Mouse (Mus musculus) heart, embryonic 10.5 days (tissue): ENCODE measurements around the gene Poln. TPM values are rescaled to one million over a fixed set of nuclear protein-coding genes. Genes with fewer than 3 reads are reported as not detected.

Source experiments
- DNase-seq: peaks from one replicate; pipeline ENCODE4 v3.0.0-alpha.2; 2017; ENCODE audit warnings: low spot score
- H3K27ac ChIP-seq: fragments of 300-500 bp; sonication (generic); 2 replicates; pipeline ENCODE4 v1.5.1; 2016; ENCODE audit warnings: mild to moderate bottlenecking
- H3K27me3 ChIP-seq: fragments of 300-500 bp; sonication (generic); 2 replicates; pipeline ENCODE4 v1.6.1; 2016; ENCODE audit warnings: mild to moderate bottlenecking; ENCODE audit not compliant: poor library complexity, insufficient read depth, severe bottlenecking
- H3K36me3 ChIP-seq: fragments of 300-500 bp; sonication (generic); 2 replicates; pipeline ENCODE4 v1.6.1; 2016; ENCODE audit warnings: mild to moderate bottlenecking, moderate library complexity
- H3K4me1 ChIP-seq: fragments of 300-500 bp; sonication (generic); 2 replicates; pipeline ENCODE4 v1.6.1; 2016; ENCODE audit warnings: mild to moderate bottlenecking
- H3K4me3 ChIP-seq: fragments of 300-500 bp; sonication (generic); 2 replicates; pipeline ENCODE4 v1.5.1; 2016; ENCODE audit warnings: mild to moderate bottlenecking, moderate library complexity
- H3K9me3 ChIP-seq: fragments of 300-500 bp; sonication (generic); 2 replicates; pipeline ENCODE4 v1.6.1; 2016; ENCODE audit warnings: mild to moderate bottlenecking, moderate library complexity
- WGBS: fragments of 180-500 bp; shearing (Covaris S2); methylation state at CpG from one replicate; pipeline ENCODE4 v1.1.7; 2016; 5-methylcytosine and 5-hydroxymethylcytosine counted together
- polyA plus RNA-seq: library from polyadenylated mRNA; unstranded; fragments of >200 nt; fragmentation: Nextera tagmentation; extraction: Ambion mirVana; gene quantifications from 2 replicates; pipeline ENCODE4 v1.2.1, GENCODE M21; 2016

The Poln gene
- polyA plus RNA-seq, 1 experiment from 2014 or later, result 0.64 TPM

DNA sequence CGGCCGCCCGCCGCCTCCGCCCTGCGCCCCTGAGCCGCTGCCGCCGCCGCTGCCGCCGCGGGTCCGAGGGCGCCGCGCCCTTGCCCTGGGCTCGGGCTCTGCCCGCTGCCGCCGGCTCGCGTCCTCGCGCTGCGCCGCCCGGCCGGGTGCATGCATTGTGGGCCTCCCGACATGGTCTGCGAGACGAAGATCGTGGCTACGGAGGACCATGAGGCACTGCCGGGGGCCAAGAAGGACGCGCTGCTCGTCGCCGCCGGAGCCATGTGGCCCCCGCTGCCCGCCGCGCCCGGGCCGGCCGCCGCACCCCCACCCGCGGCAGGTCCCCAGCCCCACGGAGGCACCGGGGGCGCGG, 172.6 kb downstream of the Poln start:
- WGBS, result 6% methylated on average over 54 of the region's 55 CpGs
- Histone ChIP-seq H3K4me1 (peaks cover 23% of the 10 kb centered on the region), H3K4me3 (peak overlapping the region; percentile 74), H3K9me3 (no peaks in the 10 kb centered on the region), H3K27me3 (peaks cover 78% of the 10 kb centered on the region), H3K27ac (peak overlapping the region; percentile 76), H3K36me3 (no peaks in the 10 kb centered on the region; the same call in 1 of the 2 replicates)
- DNase-seq, result no peak

GRCm38 (mm10) chr5:33995843-33996693, 173.2 kb downstream of the Poln start, which contains the start of gene Nat8l:
Gene Nat8l (plus strand): TSS chr5:33995984.
- Histone ChIP-seq H3K4me3 (peak within 1 kb of the TSS; percentile 74), H3K4me1 (peaks cover 23% of the 10 kb centered on the region), H3K27ac (peak within 1 kb of the TSS; percentile 76), H3K27me3 (peaks cover 72% of the 10 kb centered on the region), H3K9me3 (no peaks in the 10 kb centered on the region), H3K36me3 (no peaks in the 10 kb centered on the region)
- 1% methylated on average over 90 of the region's 90 CpGs for WGBS
- DNase-seq, result peak; percentile 83

DNA sequence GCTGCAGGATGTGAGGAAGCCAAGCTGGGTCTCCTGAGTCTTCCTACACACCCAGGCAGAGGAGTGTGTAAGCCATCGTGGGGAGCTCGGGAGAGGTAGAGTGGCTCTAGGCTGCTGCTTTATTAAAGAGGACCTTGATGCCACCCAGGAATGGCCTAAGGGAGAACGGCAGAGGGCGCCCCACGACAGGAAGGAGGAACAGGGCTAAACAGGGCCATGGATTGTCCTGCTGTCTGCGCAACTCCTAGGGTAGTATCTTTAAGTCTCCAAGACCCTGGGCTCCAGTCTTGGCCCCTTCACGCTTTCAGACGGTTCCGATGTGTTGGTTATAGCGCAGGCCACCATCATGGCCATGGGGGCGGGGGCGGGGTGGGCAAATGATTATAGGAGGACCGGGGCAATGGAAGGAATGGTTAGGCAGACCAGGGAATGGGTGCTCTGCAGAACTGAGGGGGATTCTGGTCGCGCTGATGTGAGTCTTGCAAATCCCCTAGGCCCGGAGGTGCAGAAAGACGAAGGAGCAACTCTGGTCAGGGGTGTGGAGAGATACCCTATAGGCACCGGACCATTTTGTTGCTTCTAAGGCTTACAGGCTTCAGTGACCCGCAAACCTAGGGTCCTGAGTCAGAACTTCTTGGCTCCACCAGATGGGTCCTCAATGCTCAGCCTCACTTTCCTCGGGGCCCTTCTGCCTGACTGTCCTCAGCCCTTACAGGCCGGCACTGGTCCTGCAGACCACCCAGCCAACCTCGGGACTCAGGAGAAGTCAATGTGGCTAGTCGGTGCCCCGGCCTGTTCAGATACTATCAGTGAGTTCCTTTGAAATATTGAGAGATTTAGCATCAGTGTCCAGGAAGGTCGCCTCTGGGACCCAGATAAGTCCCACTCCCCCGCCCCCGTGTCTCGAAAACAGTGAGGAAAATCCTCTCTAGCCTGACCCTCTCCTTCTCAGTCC, 174.3 kb downstream of the Poln start:
- 29% methylated on average over 28 of the region's 28 CpGs for WGBS
- H3K27me3 ChIP-seq, result peaks cover 61% of the 10 kb centered on the region

DNA sequence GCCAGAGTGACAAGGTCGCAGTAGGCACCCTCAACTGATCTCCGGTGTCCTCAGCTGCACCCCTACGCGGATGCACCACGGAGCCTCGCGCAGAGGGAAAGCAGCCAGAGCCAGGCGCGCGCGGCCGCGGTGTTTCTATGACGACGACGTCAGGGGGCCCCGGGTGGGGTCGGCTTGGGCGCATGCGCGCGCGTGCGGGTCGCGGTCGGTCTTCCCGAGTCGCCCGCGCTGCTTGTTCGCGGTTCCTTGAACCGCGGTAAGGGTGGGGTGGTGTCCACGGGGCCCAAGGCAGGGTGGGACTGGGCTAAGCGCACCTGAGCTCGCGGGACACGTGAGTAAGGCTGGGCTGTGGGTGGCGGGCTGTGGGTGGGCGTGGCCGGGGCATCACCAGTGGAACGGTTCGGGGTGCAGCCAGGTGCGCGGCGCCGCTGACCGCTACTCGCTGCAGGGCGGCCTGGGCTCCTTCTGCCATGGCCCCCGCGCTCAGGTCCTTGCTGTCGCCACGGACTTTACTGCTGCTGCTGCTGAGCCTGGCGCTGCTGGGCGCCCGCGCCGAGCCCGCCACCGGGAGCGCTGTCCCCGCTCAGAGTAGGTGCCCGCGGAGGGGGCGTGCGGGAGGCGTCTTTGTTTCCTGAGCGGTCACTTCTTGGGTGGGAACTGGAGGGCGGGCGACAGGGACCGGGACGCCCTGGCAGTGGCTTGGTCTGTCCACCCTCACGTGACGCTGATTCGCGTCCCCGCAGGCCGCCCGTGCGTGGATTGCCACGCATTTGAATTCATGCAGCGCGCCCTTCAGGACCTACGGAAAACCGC, 185.7 kb downstream of the Poln start, which contains the start of gene Gm1673:
TSS of gene Gm1673 (plus strand) at position 125 of the 813 bp plus-strand sequence.
- Histone ChIP-seq H3K4me3 (peak within 1 kb of the TSS; percentile 92), H3K9me3 (no peaks in the 10 kb centered on the region), H3K27me3 (peaks cover 21% of the 10 kb centered on the region), H3K36me3 (0 out of 2 replicates have a peak, but pooled peaks cover 6% of the 10 kb centered on the region), H3K27ac (peak within 1 kb of the TSS; percentile 90), H3K4me1 (peaks cover 22% of the 10 kb centered on the region)
- under 1% methylated on average over 88 of the region's 88 CpGs for WGBS
- DNase-seq, result peak; percentile 88

More for the DNA sequence above, 174.3 kb downstream of the Poln start:
- H3K36me3 ChIP-seq, result no peaks in the 10 kb centered on the region
- peak overlapping the region; percentile 74 for H3K4me3 ChIP-seq
- H3K4me1 ChIP-seq, result peaks cover 23% of the 10 kb centered on the region
- no peak overlapping the region; the same call in 1 of the 2 replicates for H3K27ac ChIP-seq
- peak; percentile 74 for DNase-seq
- H3K9me3 ChIP-seq, result no peaks in the 10 kb centered on the region

- 5% methylated on average over 26 of the region's 26 CpGs for WGBS
- Histone ChIP-seq H3K9me3 (no peaks in the 10 kb centered on the region), H3K27ac (peak overlapping the region; percentile 90), H3K36me3 (0 out of 2 replicates have a peak, but pooled peaks cover 6% of the 10 kb centered on the region), H3K4me1 (peaks cover 22% of the 10 kb centered on the region), H3K27me3 (peaks cover 21% of the 10 kb centered on the region), H3K4me3 (peak overlapping the region; percentile 92)
- no peak for DNase-seq
These were observed 186.5 kb downstream of the Poln start for GRCm38 (mm10) chr5:33982731-33983259.

- Histone ChIP-seq H3K4me3 (no peak overlapping the region), H3K36me3 (0 out of 2 replicates have a peak, but pooled peaks cover 3% of the 10 kb centered on the region), H3K9me3 (no peaks in the 10 kb centered on the region), H3K27me3 (no peaks in the 10 kb centered on the region), H3K27ac (no peak overlapping the region), H3K4me1 (no peaks in the 10 kb centered on the region)
- 32% methylated on average over 3 of the region's 3 CpGs for WGBS
- no peak for DNase-seq
These were observed 193.0 kb downstream of the Poln start for GRCm38 (mm10) chr5:33976267-33976666.

DNA sequence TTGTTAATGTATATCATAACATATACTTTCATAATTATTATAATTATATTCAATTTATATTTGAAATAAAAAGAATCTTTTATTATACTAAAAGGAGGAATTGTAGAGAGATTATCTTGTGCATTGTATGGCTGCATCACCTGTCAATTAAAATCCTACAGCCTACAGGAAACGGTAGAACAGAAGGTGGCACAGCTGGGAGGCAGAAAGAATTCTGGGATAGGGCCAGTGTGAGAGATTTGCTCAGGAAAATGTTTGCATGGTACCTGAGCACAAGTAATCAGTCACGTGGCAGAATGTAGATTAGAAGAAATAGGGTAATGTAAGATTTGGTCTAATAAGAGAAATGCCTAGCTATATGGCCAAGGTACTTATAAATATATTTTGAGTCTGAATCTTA, 194.5 kb downstream of the Poln start:
- WGBS, result 61% methylated on average over 2 of the region's 2 CpGs
- Histone ChIP-seq H3K4me3 (no peak overlapping the region), H3K9me3 (no peaks in the 10 kb centered on the region), H3K4me1 (no peaks in the 10 kb centered on the region), H3K36me3 (0 out of 2 replicates have a peak, but pooled peaks cover 3% of the 10 kb centered on the region), H3K27ac (no peak overlapping the region), H3K27me3 (no peaks in the 10 kb centered on the region)
- no peak for DNase-seq

DNA sequence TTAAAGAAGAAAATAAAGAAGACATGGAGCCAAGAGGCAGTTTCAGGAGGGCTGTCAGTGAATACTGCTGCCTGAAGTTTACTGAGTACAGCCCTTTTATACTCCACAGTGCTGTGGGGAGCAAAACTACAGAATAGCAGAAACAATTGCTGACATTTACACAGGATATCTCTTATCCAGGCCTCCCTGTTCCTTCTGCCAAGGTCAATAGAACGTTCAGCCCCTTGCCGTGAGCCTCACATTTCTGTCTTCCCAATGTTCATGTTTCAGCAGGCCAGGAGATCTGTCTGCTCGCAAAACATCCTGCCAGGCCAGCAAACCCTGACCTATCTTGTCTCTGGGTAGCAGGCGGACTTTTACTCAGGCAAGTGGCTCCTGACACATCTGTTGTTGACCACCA, 209.9 kb downstream of the Poln start:
- Histone ChIP-seq H3K9me3 (peaks cover 8% of the 10 kb centered on the region; the same call in 1 of the 2 replicates), H3K4me3 (no peak overlapping the region), H3K36me3 (no peaks in the 10 kb centered on the region), H3K4me1 (no peaks in the 10 kb centered on the region), H3K27me3 (no peaks in the 10 kb centered on the region), H3K27ac (no peak overlapping the region)
- WGBS, result 59% methylated on average over 4 of the region's 4 CpGs
- no peak for DNase-seq

Other genes starting within 250 kb of the Poln start
- 46.0 and 62.2 TPM in 2 replicates for gene Nelfa, start 233.0 kb downstream of the Poln start, polyA plus RNA-seq
- gene Gm1673, start 186.0 kb downstream of the Poln start, polyA plus RNA-seq, result 82.7 and 88.8 TPM in 2 replicates
- gene Nat8l, start 173.5 kb downstream of the Poln start, polyA plus RNA-seq, result 0.39 and 0.45 TPM in 2 replicates
- 32.8 and 43.0 TPM in 2 replicates for gene Haus3, start 79 bp upstream of the Poln start, polyA plus RNA-seq
- gene Mxd4, start 18.3 kb upstream of the Poln start, polyA plus RNA-seq, result 21.6 and 22.5 TPM in 2 replicates
- 0.52 and 0.93 TPM in 2 replicates for gene Zfyve28, start 119.0 kb upstream of the Poln start, polyA plus RNA-seq
- gene Cfap99, start 119.2 kb upstream of the Poln start, polyA plus RNA-seq, result 0.12 TPM in 1 of 2 replicates, not detected in the other
- 150 and 156 TPM in 2 replicates for gene Rnf4, start 166.8 kb upstream of the Poln start, polyA plus RNA-seq
- gene Fam193a, start 200.5 kb upstream of the Poln start, polyA plus RNA-seq, result 7.6 and 11.4 TPM in 2 replicates